Mouse (Mus musculus) small intestine, adult 2 months (tissue): ENCODE measurements at regions not wholly inside any gene's neighbourhood (a gene's known extent, or its start where the extent isn't known, plus 50 kb on each side); places are given as distances from the start of the nearest gene placed in this dataset.

ENCODE experiments used
- H3K27ac ChIP-seq: fragments of 200-500 bp; 2 replicates; pipeline ENCODE4 v1.5.1; 2012; ENCODE audit warnings: low read depth, low read length, control low read depth, inconsistent platforms; ENCODE audit not compliant: insufficient read depth
- H3K27me3 ChIP-seq: fragments of 200-500 bp; 2 replicates; pipeline ENCODE4 v1.6.1; 2012; ENCODE audit warnings: mild to moderate bottlenecking, moderate library complexity, low read length, inconsistent platforms; ENCODE audit not compliant: control insufficient read depth, insufficient read depth
- H3K36me3 ChIP-seq: fragments of 200-500 bp; 2 replicates; pipeline ENCODE4 v1.6.1; 2012; ENCODE audit warnings: mild to moderate bottlenecking, low read length, control low read depth, inconsistent platforms; ENCODE audit not compliant: control insufficient read depth, insufficient read depth
- H3K4me1 ChIP-seq: fragments of 200-500 bp; 2 replicates; pipeline ENCODE4 v1.6.1; 2012; ENCODE audit warnings: low read length, inconsistent platforms, mixed read lengths; ENCODE audit not compliant: control insufficient read depth, insufficient read depth, insufficient read length
- H3K4me3 ChIP-seq: fragments of 200-500 bp; 2 replicates; pipeline ENCODE4 v1.5.1; 2012; ENCODE audit warnings: low read depth, mild to moderate bottlenecking, control low read depth, inconsistent platforms, low read length, moderate library complexity
- CTCF ChIP-seq: fragments of 200-500 bp; IDR thresholded peaks from 2 replicates; pipeline ENCODE4 v1.5.1; 2012; ENCODE audit warnings: low read depth, mild to moderate bottlenecking, control low read depth, inconsistent platforms, low read length, moderate library complexity, mixed read lengths; ENCODE audit not compliant: insufficient replicate concordance, insufficient read length; ENCODE audit errors: extremely low read depth
- POLR2A ChIP-seq: fragments of 200-500 bp; IDR thresholded peaks from 2 replicates; pipeline ENCODE4 v1.6.1; 2012; ENCODE audit warnings: low read depth, mild to moderate bottlenecking, control low read depth, inconsistent platforms, low read length, moderate library complexity
- WGBS: fragments of 180-500 bp; shearing (Covaris S2); methylation state at CpG from one replicate; pipeline ENCODE4 v1.1.7; 2018; 5-methylcytosine and 5-hydroxymethylcytosine counted together

- H3K36me3 ChIP-seq = no peaks in the 10 kb centered on the region
- no peak overlapping the region for H3K4me3 ChIP-seq
- 83% methylated on average over 6 of the region's 6 CpGs for WGBS
- no peaks in the 10 kb centered on the region for H3K27me3 ChIP-seq
- peaks cover 2% of the 10 kb centered on the region; the same call in 1 of the 2 replicates for H3K4me1 ChIP-seq
- no peak overlapping the region for H3K27ac ChIP-seq
- TF ChIP-seq POLR2A (no peak), CTCF (no peak)
Measured at GRCm38 (mm10) chr1:137034586-137034985, 74.3 kb upstream of the Nr5a2 start.

DNA sequence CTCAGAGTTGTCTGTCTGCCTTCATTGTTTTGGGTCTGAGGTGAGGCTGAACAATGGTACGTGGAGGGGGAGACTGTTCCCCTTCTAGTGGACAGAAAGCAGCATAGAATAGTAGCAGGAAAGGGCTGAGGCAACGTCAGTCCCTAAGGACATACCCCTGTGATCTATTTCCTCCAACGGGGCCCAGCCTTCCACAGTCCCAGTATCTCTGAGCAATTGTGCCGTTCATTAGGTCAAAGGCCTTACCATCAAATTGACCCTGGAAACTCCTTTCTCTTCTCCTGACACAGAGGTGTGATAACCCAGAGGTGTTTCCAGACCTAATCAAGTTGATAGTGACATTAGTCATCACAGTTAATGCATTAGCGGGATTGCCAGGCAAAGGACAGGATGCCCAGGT, 73.4 kb upstream of the Nr5a2 start:
- Histone ChIP-seq H3K27me3 (no peaks in the 10 kb centered on the region), H3K4me1 (peaks cover 2% of the 10 kb centered on the region; the same call in 1 of the 2 replicates), H3K27ac (no peak overlapping the region), H3K36me3 (no peaks in the 10 kb centered on the region), H3K4me3 (no peak overlapping the region)
- WGBS = 40% methylated on average over 5 of the region's 5 CpGs
- TF ChIP-seq POLR2A = no peak
- no peak for TF ChIP-seq CTCF

GRCm38 (mm10) chr1:137023706-137024105, 63.5 kb upstream of the Nr5a2 start:
- no peak overlapping the region for H3K27ac ChIP-seq
- H3K27me3 ChIP-seq = no peaks in the 10 kb centered on the region
- no peaks in the 10 kb centered on the region for H3K4me1 ChIP-seq
- H3K36me3 ChIP-seq = no peaks in the 10 kb centered on the region
- no peak overlapping the region for H3K4me3 ChIP-seq
- TF ChIP-seq POLR2A (no peak), CTCF (no peak)
- 93% methylated on average over 6 of the region's 6 CpGs for WGBS

DNA sequence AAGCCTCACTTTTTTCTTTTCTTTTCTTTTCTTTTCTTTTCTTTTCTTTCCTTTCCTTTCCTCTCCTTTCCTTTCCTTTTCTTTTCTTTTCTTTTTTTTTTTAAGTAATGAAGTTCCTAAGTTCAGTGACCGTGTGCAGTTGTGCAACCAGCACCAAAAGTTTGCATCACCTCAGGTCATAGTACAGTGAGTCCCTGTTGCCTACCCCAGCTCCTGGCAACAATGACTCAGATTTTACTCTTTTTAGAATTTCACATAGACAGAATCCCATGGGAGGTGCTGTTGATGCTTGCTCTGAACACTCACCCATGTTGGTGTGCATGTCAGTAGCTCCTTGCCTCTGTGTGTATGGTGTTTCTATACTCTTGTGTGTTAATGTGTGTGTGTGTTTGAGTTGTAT, 60.3 kb upstream of the Nr5a2 start:
- Histone ChIP-seq H3K36me3 (no peaks in the 10 kb centered on the region), H3K27ac (no peak overlapping the region), H3K4me1 (no peaks in the 10 kb centered on the region), H3K27me3 (no peaks in the 10 kb centered on the region), H3K4me3 (no peak overlapping the region)
- TF ChIP-seq POLR2A = no peak
- TF ChIP-seq CTCF = no peak
- 35% methylated on average over 1 of the region's 1 CpGs for WGBS

GRCm38 (mm10) chr1:137017642-137018041, 57.4 kb upstream of the Nr5a2 start:
- 73% methylated on average over 5 of the region's 5 CpGs for WGBS
- Histone ChIP-seq H3K4me3 (no peak overlapping the region), H3K4me1 (no peaks in the 10 kb centered on the region), H3K36me3 (no peaks in the 10 kb centered on the region), H3K27ac (no peak overlapping the region), H3K27me3 (no peaks in the 10 kb centered on the region)
- TF ChIP-seq CTCF = no peak
- TF ChIP-seq POLR2A = no peak

GRCm38 (mm10) chr1:137010240-137010926, 50.1 kb upstream of the Nr5a2 start:
- H3K36me3 ChIP-seq = no peaks in the 10 kb centered on the region
- H3K27ac ChIP-seq = no peak overlapping the region
- no peak for TF ChIP-seq CTCF
- no peak for TF ChIP-seq POLR2A
- 21% methylated on average over 9 of the region's 9 CpGs for WGBS
- no peaks in the 10 kb centered on the region for H3K27me3 ChIP-seq
- H3K4me1 ChIP-seq = peaks cover 5% of the 10 kb centered on the region; the same call in 1 of the 2 replicates
- H3K4me3 ChIP-seq = no peak overlapping the region
